Mouse (Mus musculus) lung, embryonic 15.5 days (tissue): ENCODE measurements at regions not wholly inside any gene's neighbourhood (a gene's known extent, or its start where the extent isn't known, plus 50 kb on each side); places are given as distances from the start of the nearest gene placed in this dataset.

Experiments used
- ATAC-seq: fragments of 200-750 bp; cut with Nextera tagmentation; 2 replicates; pipeline ENCODE4 v1.8.0; 2017; ENCODE audit warnings: moderate number of reproducible peaks, borderline replicate concordance; ENCODE audit not compliant: low FRiP score, low TSS enrichment; ENCODE audit errors: extremely low read depth
- H3K27ac ChIP-seq: fragments of 300-500 bp; sonication (generic); 2 replicates; pipeline ENCODE4 v1.5.1; 2015; ENCODE audit warnings: moderate library complexity, mild to moderate bottlenecking, inconsistent platforms
- H3K27me3 ChIP-seq: fragments of 300-500 bp; sonication (generic); 2 replicates; pipeline ENCODE4 v1.6.1; 2015; ENCODE audit warnings: inconsistent platforms
- H3K36me3 ChIP-seq: fragments of 300-500 bp; sonication (generic); 2 replicates; pipeline ENCODE4 v1.6.1; 2015; ENCODE audit warnings: inconsistent platforms
- H3K4me1 ChIP-seq: fragments of 300-500 bp; sonication (generic); 2 replicates; pipeline ENCODE4 v1.6.1; 2015; ENCODE audit warnings: inconsistent platforms
- H3K4me2 ChIP-seq: fragments of 300-500 bp; sonication (generic); 2 replicates; pipeline ENCODE4 v1.6.1; 2015; ENCODE audit warnings: inconsistent platforms, mild to moderate bottlenecking, moderate library complexity
- H3K4me3 ChIP-seq: fragments of 300-500 bp; sonication (generic); 2 replicates; pipeline ENCODE4 v1.5.1; 2015; ENCODE audit warnings: mild to moderate bottlenecking, inconsistent platforms
- H3K9ac ChIP-seq: fragments of 300-500 bp; sonication (generic); 2 replicates; pipeline ENCODE4 v1.6.1; 2015; ENCODE audit warnings: inconsistent platforms
- H3K9me3 ChIP-seq: fragments of 300-500 bp; sonication (generic); 2 replicates; pipeline ENCODE4 v1.6.1; 2016; ENCODE audit warnings: inconsistent platforms
- WGBS: fragments of 180-500 bp; shearing (Covaris S2); methylation state at CpG from one replicate; pipeline ENCODE4 v1.1.7; 2015; 5-methylcytosine and 5-hydroxymethylcytosine counted together

- no peak overlapping the region for H3K4me2 ChIP-seq
- H3K27ac ChIP-seq: no peak overlapping the region
- H3K4me3 ChIP-seq: no peak overlapping the region
- H3K9ac ChIP-seq: no peak overlapping the region
- H3K36me3 ChIP-seq: no peaks in the 10 kb centered on the region
- WGBS: 51% methylated on average over 3 of the region's 3 CpGs
- no peaks in the 10 kb centered on the region for H3K4me1 ChIP-seq
- no peaks in the 10 kb centered on the region for H3K9me3 ChIP-seq
- ATAC-seq: no peak
- H3K27me3 ChIP-seq: no peaks in the 10 kb centered on the region
Observed at GRCm38 (mm10) chr10:38458975-38459374, 362.6 kb downstream of the Rfpl4b start.

GRCm38 (mm10) chr10:38458424-38458823, 363.2 kb downstream of the Rfpl4b start:
- H3K4me1 ChIP-seq: no peaks in the 10 kb centered on the region
- no peaks in the 10 kb centered on the region for H3K36me3 ChIP-seq
- ATAC-seq: no peak
- whole genome bisulfite sequencing: 61% methylated on average over 3 of the region's 3 CpGs
- no peak overlapping the region for H3K27ac ChIP-seq
- no peak overlapping the region for H3K4me3 ChIP-seq
- H3K9ac ChIP-seq: no peak overlapping the region
- H3K4me2 ChIP-seq: no peak overlapping the region
- H3K27me3 ChIP-seq: no peaks in the 10 kb centered on the region
- no peaks in the 10 kb centered on the region for H3K9me3 ChIP-seq

DNA sequence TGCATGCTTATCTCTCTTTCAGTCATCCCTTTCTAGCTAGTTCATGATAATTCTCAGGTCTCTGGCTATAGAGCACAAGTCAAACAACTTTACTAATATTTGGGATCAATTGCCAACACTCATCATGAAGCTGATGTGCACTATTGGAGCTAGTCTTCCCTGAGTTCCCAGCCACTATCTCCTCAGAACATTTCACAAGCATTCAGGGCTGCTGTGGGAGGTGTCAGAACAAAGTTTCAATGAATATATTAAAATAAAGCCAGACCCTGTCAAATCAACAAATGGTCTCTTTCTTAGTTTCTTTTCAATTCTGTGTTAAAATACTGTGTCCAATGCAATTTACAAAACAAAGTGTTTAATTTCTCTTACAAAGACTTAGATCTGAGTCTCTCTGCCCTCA, 364.8 kb downstream of the Rfpl4b start:
- no peaks in the 10 kb centered on the region for H3K36me3 ChIP-seq
- no peak overlapping the region for H3K9ac ChIP-seq
- H3K27ac ChIP-seq: no peak overlapping the region
- ATAC-seq: no peak
- no peaks in the 10 kb centered on the region for H3K27me3 ChIP-seq
- no peaks in the 10 kb centered on the region for H3K9me3 ChIP-seq
- no peak overlapping the region for H3K4me2 ChIP-seq
- no peak overlapping the region for H3K4me3 ChIP-seq
- H3K4me1 ChIP-seq: no peaks in the 10 kb centered on the region

- 78% methylated on average over 4 of the region's 4 CpGs for WGBS
- Histone ChIP-seq H3K4me2 (no peak overlapping the region), H3K9ac (no peak overlapping the region), H3K27ac (no peak overlapping the region), H3K36me3 (no peaks in the 10 kb centered on the region), H3K9me3 (no peaks in the 10 kb centered on the region), H3K27me3 (no peaks in the 10 kb centered on the region), H3K4me1 (no peaks in the 10 kb centered on the region), H3K4me3 (no peak overlapping the region)
- ATAC-seq: no peak
Observed at GRCm38 (mm10) chr10:38449263-38449662, 372.3 kb downstream of the Rfpl4b start.

DNA sequence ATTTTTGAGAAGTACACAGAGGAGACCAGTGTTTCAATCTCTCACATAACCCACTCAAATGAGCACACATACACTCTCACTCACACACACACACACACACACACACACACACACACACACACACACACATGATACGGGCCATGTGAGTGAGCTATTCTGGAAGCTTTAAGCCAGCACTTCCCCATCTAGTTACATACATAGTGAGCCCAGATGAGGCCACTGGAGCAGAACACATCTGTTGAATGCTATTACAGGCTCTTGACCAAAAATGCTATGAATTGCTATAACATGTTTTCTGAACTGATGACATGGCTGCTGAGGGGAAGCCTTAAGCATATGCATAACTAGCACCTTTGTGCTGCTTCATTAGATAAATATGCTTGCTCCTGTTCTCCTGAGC, 373.9 kb downstream of the Rfpl4b start:
- no peak overlapping the region for H3K4me3 ChIP-seq
- no peaks in the 10 kb centered on the region for H3K9me3 ChIP-seq
- H3K4me1 ChIP-seq: no peaks in the 10 kb centered on the region
- no peak overlapping the region for H3K4me2 ChIP-seq
- no peak overlapping the region for H3K9ac ChIP-seq
- no peak for ATAC-seq
- H3K27ac ChIP-seq: no peak overlapping the region
- 72% methylated on average over 1 of the region's 1 CpGs for WGBS
- no peaks in the 10 kb centered on the region for H3K36me3 ChIP-seq
- no peaks in the 10 kb centered on the region for H3K27me3 ChIP-seq

GRCm38 (mm10) chr10:38447256-38447655, 374.3 kb downstream of the Rfpl4b start:
- Histone ChIP-seq H3K36me3 (no peaks in the 10 kb centered on the region), H3K4me3 (no peak overlapping the region), H3K27ac (no peak overlapping the region), H3K4me2 (no peak overlapping the region), H3K9ac (no peak overlapping the region), H3K27me3 (no peaks in the 10 kb centered on the region), H3K4me1 (no peaks in the 10 kb centered on the region), H3K9me3 (no peaks in the 10 kb centered on the region)
- no peak for ATAC-seq

DNA sequence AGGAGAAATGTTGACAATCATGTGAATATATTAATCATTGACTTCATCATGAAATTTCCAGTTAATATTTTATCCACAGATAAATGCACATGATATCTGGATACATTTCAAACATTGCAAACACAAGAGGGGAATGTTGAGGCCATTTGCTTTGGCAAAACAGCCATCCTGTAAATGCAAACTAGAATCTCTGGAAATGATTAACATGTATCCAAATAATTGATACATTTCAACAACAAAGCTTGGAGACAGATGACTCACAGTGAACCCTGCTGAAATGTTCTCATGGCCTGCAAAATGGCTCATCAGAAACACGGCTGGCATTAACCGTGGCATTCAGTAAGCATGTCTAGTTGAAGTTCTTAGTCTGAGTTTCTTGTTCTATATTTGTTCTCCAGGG, 382.3 kb downstream of the Rfpl4b start:
- Histone ChIP-seq H3K27me3 (no peaks in the 10 kb centered on the region), H3K27ac (no peak overlapping the region), H3K9ac (no peak overlapping the region), H3K4me1 (no peaks in the 10 kb centered on the region), H3K4me3 (no peak overlapping the region), H3K36me3 (no peaks in the 10 kb centered on the region), H3K9me3 (no peaks in the 10 kb centered on the region), H3K4me2 (no peak overlapping the region)
- 90% methylated on average over 2 of the region's 2 CpGs for WGBS
- ATAC-seq: no peak

- no peak for ATAC-seq
- Histone ChIP-seq H3K9ac (no peak overlapping the region), H3K4me3 (no peak overlapping the region), H3K27me3 (no peaks in the 10 kb centered on the region), H3K36me3 (no peaks in the 10 kb centered on the region), H3K4me2 (no peak overlapping the region), H3K9me3 (no peaks in the 10 kb centered on the region), H3K4me1 (no peaks in the 10 kb centered on the region), H3K27ac (no peak overlapping the region)
- 78% methylated on average over 3 of the region's 3 CpGs for WGBS
Observed at GRCm38 (mm10) chr10:38436907-38437306, 384.7 kb downstream of the Rfpl4b start.

- Histone ChIP-seq H3K27ac (no peak overlapping the region), H3K4me3 (no peak overlapping the region), H3K27me3 (no peaks in the 10 kb centered on the region), H3K9ac (no peak overlapping the region), H3K4me2 (no peak overlapping the region), H3K4me1 (no peaks in the 10 kb centered on the region), H3K36me3 (no peaks in the 10 kb centered on the region), H3K9me3 (no peaks in the 10 kb centered on the region)
- ATAC-seq: no peak
- WGBS: 86% methylated on average over 3 of the region's 3 CpGs
Observed at GRCm38 (mm10) chr10:38421541-38421940, 400.0 kb downstream of the Rfpl4b start.

DNA sequence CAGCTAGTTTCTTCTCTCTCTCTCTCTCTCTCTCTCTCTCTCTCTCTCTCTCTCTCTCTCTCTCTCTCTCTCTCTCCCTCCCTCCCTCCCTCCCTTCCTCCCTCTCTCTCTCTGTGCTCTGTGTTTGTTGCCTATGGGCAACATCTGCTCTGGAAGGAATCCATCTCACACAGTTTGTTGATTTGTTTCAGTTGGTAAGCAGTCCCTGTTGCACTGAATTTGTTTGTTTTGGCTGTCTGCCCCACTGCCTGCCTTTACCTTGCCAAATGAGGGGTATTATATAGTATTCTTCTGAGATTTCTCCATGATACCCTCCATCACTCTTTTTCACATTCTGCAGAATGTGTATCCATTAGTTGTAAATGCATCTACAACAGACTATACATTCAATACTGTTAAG, 401.8 kb downstream of the Rfpl4b start:
- Histone ChIP-seq H3K36me3 (no peaks in the 10 kb centered on the region), H3K27me3 (no peaks in the 10 kb centered on the region), H3K9me3 (no peaks in the 10 kb centered on the region), H3K9ac (no peak overlapping the region), H3K27ac (no peak overlapping the region), H3K4me3 (no peak overlapping the region), H3K4me1 (no peaks in the 10 kb centered on the region), H3K4me2 (no peak overlapping the region)
- ATAC-seq: no peak

DNA sequence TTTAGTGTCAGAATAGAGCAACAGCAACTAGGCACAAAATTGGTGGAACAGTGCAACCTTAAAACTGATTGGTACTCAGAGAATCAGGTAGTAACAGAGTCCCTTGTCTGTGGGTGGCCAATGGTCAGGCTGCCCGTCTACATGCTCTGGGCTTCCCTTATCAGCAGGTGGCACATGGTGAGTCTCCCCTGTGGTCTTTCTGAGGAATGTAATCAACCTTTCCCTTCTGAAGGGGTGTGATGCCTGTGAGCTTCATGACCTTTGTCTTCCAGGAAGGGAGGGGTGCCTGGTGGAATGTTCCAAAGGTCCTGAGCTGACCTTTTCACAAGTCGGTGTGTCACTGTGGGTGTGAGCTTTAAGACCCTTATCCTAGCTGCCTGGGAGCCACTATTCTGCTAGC, 438.4 kb downstream of the Rfpl4b start:
- Histone ChIP-seq H3K4me2 (no peak overlapping the region), H3K27ac (no peak overlapping the region), H3K4me3 (no peak overlapping the region), H3K9ac (no peak overlapping the region), H3K27me3 (no peaks in the 10 kb centered on the region), H3K9me3 (no peaks in the 10 kb centered on the region), H3K36me3 (no peaks in the 10 kb centered on the region), H3K4me1 (no peaks in the 10 kb centered on the region)
- WGBS: 28% methylated on average over 2 of the region's 2 CpGs
- no peak for ATAC-seq

GRCm38 (mm10) chr10:38381873-38382296, 439.7 kb downstream of the Rfpl4b start:
- WGBS: 78% methylated on average over 7 of the region's 7 CpGs
- ATAC-seq: no peak; the same call in 1 of the 2 replicates
- no peaks in the 10 kb centered on the region for H3K9me3 ChIP-seq
- no peak overlapping the region for H3K4me3 ChIP-seq
- no peaks in the 10 kb centered on the region for H3K4me1 ChIP-seq
- H3K27ac ChIP-seq: no peak overlapping the region
- no peak overlapping the region for H3K9ac ChIP-seq
- H3K4me2 ChIP-seq: no peak overlapping the region
- no peaks in the 10 kb centered on the region for H3K27me3 ChIP-seq
- H3K36me3 ChIP-seq: no peaks in the 10 kb centered on the region

- no peak overlapping the region for H3K9ac ChIP-seq
- WGBS: 51% methylated on average over 2 of the region's 2 CpGs
- no peak overlapping the region for H3K4me3 ChIP-seq
- no peaks in the 10 kb centered on the region for H3K9me3 ChIP-seq
- ATAC-seq: no peak; the same call in 1 of the 2 replicates
- no peaks in the 10 kb centered on the region for H3K27me3 ChIP-seq
- H3K4me2 ChIP-seq: no peak overlapping the region
- no peak overlapping the region for H3K27ac ChIP-seq
- no peaks in the 10 kb centered on the region for H3K4me1 ChIP-seq
- no peaks in the 10 kb centered on the region for H3K36me3 ChIP-seq
Observed at GRCm38 (mm10) chr10:38380388-38380787, 441.2 kb downstream of the Rfpl4b start.
